Mouse (Mus musculus) cortical plate, adult 2 months (tissue): Measurements from ENCODE around the gene Rgs10. TPM values are rescaled to one million over a fixed set of nuclear protein-coding genes. Genes with fewer than 3 reads are reported as not detected.
A peak's percentile ranks its signal among the peaks of the same experiment; 100 is the strongest.

Experiments
- H3K27ac ChIP-seq: fragments of 200-500 bp; 2 replicates; pipeline ENCODE4 v1.5.1; 2012; ENCODE audit warnings: low read length, control low read depth, inconsistent platforms; ENCODE audit not compliant: insufficient read depth
- H3K4me1 ChIP-seq: fragments of 200-500 bp; 2 replicates; pipeline ENCODE4 v1.6.1; 2011; ENCODE audit warnings: low read length; ENCODE audit not compliant: control insufficient read depth, insufficient read depth
- H3K4me3 ChIP-seq: fragments of 200-500 bp; 2 replicates; pipeline ENCODE4 v1.5.1; 2011; ENCODE audit warnings: mild to moderate bottlenecking, low read length, control low read depth; ENCODE audit not compliant: insufficient read depth
- CTCF ChIP-seq: fragments of 200-500 bp; IDR thresholded peaks from 2 replicates; pipeline ENCODE4 v1.5.1; 2011; ENCODE audit warnings: mild to moderate bottlenecking, control low read depth, low read length; ENCODE audit not compliant: insufficient read depth; ENCODE audit errors: extremely low read depth
- POLR2A ChIP-seq: fragments of 200-500 bp; IDR thresholded peaks from 2 replicates; pipeline ENCODE4 v1.6.1; 2011; ENCODE audit warnings: mild to moderate bottlenecking, low read length, control low read depth; ENCODE audit not compliant: insufficient read depth; ENCODE audit errors: extremely low read depth
- polyA plus RNA-seq: library from polyadenylated mRNA; depleted of rRNA; stranded (reverse); fragments of >200 nt; gene quantifications from 2 replicates; pipeline ENCODE4 v1.2.3, GENCODE M21; 2012

Rgs10 gene
- polyA plus RNA-seq, 1 experiment = 69.9 TPM

DNA sequence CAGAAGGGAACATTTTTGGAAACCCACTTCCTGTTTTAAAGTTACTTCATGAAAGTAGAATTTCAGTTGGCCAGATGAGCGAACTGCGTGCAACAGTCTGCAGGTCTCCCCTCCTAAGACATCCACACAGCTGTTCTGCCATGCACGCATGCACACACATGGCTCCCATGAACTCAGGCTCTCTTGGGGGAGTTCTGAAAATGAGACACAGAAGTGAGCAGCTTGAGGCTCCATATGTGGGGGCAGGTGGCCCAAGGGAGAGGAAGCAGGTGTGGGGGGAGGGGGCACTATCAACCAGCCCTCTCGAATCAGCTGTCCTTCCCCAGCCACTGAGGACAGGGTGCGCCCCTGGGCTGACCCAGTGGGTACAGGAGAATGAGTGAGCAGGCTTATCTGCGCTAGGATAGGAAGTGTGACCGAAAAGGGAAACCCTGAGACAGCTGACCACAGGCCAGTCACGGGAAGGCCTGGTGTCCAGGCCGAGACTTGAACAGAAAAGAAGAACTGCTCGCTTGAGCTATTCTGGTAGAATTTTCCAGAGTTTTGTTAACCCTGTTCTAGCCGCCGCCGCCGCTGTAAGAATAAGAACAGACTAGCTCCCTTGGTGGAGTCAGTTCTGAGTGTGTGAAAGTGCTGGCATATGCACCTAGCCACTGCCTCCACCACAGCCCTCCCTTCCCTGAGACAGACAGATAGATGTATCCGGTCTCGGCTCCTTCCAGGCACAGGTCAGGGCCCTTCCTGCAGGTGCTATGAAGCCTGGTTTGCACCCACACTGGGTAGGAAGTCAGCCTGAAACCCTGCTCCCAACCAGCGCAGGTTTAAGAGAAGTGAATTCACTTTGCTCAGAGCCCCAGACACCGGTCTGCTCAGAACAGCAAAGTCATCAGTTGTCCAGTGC is 26.2 kb downstream of the Rgs10 start:
- Histone ChIP-seq H3K4me3 (no peak overlapping the region), H3K27ac (0 out of 2 replicates have a peak overlapping the region, but pooled peaks have one; percentile 1), H3K4me1 (no peaks in the 10 kb centered on the region)
- no peak for TF ChIP-seq POLR2A
- TF ChIP-seq CTCF = no peak

DNA sequence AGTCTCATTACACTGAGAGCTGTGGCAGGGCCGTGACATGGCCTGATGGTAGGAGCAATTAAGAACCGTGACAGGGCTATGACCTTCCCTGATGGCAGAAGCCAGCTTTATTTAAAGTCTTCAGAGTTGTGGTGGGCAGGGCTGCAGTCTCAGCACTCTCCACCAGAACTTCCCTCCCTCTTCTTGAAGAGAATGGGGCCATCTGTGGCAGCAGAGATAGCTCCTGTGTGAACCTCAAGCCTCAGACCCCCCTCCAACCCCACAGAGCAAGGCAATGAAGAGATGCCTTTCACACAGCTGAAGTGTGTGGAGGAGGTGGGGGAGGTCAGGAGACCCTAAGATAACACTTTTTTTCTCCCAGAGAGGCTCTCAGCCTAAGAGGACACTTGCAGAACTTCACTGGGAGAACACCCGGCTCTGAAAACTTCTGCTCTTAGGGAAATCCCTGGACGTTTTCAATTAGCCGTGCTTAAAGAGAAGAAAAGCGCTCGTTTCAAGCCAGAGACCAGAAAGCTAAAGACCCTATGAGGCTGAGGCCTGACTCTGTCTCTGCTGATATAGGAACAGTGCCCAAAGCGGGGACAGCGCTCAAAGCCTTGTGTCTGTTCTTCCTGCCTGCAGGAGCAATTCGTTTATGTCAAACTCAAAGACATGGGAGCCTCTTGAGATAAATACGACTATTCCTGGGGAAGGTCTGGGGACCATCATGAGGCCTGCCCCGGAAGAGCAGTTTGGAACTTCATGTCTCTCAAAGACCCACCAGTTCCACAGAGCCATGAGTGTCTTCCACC is 27.1 kb downstream of the Rgs10 start:
- Histone ChIP-seq H3K4me1 (no peaks in the 10 kb centered on the region), H3K4me3 (no peak overlapping the region), H3K27ac (no peak overlapping the region)
- TF ChIP-seq CTCF (no peak), POLR2A (no peak)

DNA sequence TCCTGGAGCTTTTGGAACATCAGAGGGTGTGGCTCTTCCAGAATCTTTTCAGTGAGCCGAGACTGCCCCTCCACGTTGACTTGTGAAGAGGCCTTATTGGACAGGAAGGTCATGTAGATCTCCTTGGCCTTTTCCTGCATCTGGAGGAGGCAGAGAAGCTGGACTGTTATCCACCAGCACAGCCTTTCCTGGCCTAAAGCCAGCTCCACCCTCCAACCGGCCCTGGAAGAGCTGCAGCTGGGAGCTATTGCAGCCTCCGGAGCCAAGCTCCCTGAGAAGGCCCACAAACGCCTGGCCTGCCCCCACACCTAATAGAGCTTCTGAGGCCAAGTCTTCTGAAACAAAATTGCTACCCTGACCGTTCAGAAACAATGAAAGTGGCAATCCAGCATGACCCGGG is 29.6 kb downstream of the Rgs10 start:
- H3K27ac ChIP-seq = no peak overlapping the region
- TF ChIP-seq POLR2A (no peak), CTCF (no peak)
- H3K4me3 ChIP-seq = no peak overlapping the region
- no peaks in the 10 kb centered on the region for H3K4me1 ChIP-seq

DNA sequence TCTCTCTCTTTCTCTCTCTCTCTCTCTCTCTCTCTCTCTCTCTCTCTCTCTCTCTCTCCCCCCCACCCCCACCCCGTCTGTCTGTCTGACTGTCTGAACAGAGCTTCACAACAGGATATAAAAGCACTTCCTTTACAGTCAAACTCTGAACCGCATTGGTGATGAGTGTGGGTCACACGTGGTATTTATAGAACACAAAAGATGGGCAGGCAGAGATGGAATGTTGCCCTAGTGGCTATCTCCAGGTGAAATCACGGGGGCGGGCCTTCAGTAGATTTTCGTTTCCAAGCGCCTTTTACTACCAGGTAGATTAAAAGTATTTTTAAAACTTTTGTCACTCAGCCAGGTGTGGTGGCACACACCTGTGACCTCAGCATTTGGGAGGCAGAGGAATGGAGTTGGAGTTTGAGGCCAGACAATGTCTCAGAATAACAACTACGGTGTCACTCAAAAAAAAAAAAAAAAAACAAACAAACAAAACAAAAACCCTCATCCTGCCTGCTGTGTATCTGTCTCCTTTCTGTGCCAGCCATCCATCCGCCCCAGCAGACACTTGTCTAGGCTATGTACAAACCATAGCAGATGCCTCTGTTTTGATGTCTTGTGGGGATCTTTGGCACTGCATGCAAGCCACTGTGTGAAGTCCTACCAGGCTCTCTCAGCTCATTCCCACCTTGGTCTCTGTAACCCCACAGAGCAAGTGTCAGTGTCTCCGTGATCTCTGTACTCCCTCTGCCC is 34.7 kb downstream of the Rgs10 start:
- no peak overlapping the region for H3K27ac ChIP-seq
- H3K4me3 ChIP-seq = no peak overlapping the region
- no peak for TF ChIP-seq POLR2A
- TF ChIP-seq CTCF = no peak
- H3K4me1 ChIP-seq = no peaks in the 10 kb centered on the region

DNA sequence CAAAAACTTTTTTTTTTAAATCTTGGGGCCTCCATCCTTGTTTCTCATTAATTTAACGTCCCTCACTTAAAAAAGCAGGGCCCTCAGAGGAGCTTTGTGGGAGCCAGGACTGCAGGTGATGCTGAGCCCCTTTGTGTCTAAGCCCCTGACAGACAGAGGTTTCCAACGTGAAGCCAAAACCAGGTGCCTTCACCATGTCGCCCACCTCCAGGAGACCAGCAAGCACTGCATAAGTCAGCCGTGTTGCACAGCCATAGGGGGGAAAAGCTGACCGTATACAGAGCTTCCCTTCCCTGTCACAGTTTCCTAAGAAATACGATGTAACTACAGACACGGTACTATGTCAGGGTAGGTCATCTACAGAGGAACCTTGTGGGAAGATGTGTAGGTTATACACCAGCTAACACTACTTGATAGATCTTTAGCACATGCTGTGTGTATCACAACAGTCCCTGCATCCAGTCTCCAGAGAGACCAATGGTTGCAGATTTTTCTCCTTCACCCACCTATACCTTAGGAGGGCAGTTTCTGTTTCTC is 35.3 kb downstream of the Rgs10 start:
- Histone ChIP-seq H3K4me3 (no peak overlapping the region), H3K4me1 (no peaks in the 10 kb centered on the region), H3K27ac (no peak overlapping the region)
- no peak for TF ChIP-seq POLR2A
- TF ChIP-seq CTCF = no peak

DNA sequence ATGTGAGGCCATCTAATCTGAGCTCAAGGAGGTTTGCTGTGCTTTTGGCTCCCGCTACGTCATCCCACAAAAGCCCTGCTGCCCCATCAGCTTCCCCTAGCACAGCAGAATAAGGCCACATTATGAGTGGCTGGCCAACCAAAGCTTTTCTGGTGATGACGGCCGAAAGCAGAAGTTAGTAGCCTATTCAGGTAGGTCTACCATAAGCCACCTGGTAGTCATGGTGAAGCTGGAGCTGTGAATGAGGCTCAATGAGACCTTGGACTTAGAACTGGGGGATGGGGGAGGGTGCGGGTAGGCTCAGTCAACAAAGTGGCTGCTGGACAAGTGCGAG is 36.1 kb downstream of the Rgs10 start:
- H3K27ac ChIP-seq = no peak overlapping the region
- no peaks in the 10 kb centered on the region for H3K4me1 ChIP-seq
- TF ChIP-seq POLR2A = no peak
- TF ChIP-seq CTCF = no peak
- H3K4me3 ChIP-seq = no peak overlapping the region

DNA sequence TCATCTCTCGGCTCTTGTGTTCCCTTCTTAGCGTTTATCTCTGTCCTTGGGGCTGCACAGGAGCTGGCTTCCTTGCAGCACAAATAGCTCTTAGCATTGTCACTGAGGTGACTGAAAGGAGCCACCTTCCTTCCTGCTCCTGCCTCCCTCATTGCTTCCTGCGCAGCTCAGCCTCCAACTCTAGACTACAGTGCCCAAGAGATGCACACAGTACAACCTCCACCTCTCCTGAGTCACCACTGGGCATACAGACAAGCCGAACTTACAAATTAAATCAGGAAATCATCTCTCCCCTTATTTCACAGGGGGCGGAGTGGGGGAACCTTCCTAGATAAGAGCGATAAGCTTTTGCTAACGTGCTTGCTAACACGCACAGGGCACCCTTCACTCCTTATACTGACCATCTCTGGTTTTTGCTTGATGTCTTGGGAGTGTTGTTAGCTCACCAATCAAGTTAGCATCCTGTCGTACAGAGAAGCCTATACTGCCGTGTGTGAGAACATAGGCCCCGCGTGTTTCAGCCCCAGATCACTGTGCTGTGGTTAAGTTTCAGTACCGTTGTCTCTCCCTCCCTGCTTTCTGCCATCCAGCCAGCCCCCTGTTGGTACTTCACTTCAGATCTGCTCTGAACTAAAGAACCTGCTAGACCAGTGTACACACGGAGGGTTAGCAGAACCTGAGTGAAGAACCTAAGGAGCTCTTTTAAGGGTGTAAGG is 36.6 kb downstream of the Rgs10 start:
- Histone ChIP-seq H3K27ac (no peak overlapping the region), H3K4me3 (no peak overlapping the region), H3K4me1 (no peaks in the 10 kb centered on the region)
- no peak for TF ChIP-seq CTCF
- no peak for TF ChIP-seq POLR2A

DNA sequence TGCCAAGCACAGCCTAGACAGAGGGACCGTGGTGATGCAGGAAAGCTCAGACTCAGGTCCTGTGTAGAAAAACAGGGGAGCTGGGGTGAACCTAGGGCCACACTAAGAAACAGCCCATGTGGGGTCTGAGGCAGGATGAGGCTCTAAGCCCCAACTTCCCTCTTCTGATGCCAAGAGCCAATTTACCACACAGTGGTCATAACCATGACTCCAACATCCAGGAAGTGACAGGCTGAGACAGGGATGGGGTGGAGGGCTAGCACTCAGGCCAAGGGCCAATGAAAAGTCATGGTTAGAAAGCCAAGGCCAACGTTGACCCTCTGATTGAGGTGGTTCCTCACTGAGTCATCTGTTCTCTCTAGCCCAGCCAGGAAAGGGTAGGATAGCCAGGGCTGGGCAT is 37.6 kb downstream of the Rgs10 start:
- no peak for TF ChIP-seq POLR2A
- TF ChIP-seq CTCF = no peak
- Histone ChIP-seq H3K4me3 (no peak overlapping the region), H3K4me1 (no peaks in the 10 kb centered on the region), H3K27ac (no peak overlapping the region)

DNA sequence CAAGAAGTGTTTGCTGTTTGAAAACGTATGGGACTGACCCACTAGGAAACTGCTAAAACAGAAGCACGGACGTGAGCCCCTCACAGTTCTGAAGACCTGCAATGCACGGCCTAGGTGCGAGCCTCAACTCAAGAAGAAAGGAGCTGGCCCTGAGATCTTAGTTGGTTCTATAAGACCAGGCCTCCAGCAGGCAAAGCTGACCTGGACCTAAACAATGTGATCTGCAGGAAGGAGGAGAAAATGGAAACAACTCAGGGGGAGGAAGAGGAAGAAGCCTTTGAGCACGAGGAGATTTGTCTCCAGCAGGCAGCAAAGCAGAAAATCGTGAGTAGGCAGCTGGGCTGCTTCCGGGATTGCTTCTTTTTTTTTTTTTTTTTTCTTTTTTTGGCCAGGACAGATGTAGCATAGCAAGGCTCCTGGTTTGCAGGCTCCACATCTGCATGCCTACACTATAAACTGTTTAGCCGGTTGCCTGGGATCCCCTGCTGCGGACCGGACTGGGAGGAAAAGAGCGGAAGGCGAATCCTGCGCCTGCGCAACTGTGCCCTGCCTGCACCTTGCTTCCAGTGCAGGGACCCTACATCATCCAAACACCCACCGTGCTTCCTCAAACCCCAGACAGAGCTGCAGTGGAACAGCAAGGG is 39.3 kb downstream of the Rgs10 start:
- Histone ChIP-seq H3K27ac (no peak overlapping the region), H3K4me3 (no peak overlapping the region), H3K4me1 (no peaks in the 10 kb centered on the region)
- TF ChIP-seq POLR2A = no peak
- TF ChIP-seq CTCF = no peak
